Mouse (Mus musculus) E14TG2a.4 (cell line): ENCODE measurements around the gene Sarnp.
A peak's percentile ranks its signal among the peaks of the same experiment; 100 is the strongest.

Experiments
- H3K27me3 ChIP-seq: 2 replicates; pipeline ENCODE4 v1.6.1; 2014; ENCODE audit warnings: low read length, control low read depth; ENCODE audit not compliant: insufficient read depth
- H3K36me3 ChIP-seq: 2 replicates; pipeline ENCODE4 v1.6.1; 2014; ENCODE audit warnings: low read length, control low read depth; ENCODE audit not compliant: insufficient read depth
- H3K4me1 ChIP-seq: replicated peaks from 2 replicates; pipeline ENCODE4 v1.6.1; 2014; ENCODE audit warnings: low read depth, low read length, control low read depth
- H3K4me3 ChIP-seq: replicated peaks from 2 replicates; pipeline ENCODE4 v1.5.1; 2014; ENCODE audit warnings: mild to moderate bottlenecking, low read length
- H3K9me3 ChIP-seq: 2 replicates; pipeline ENCODE4 v1.6.1; 2014; ENCODE audit warnings: low read length, control low read depth
- CTCF ChIP-seq: conservative IDR thresholded peaks from 2 replicates; pipeline ENCODE4 v1.5.1; 2014; ENCODE audit warnings: low read length
- NANOG ChIP-seq: IDR thresholded peaks from 2 replicates; pipeline ENCODE4 v1.6.1; 2014; ENCODE audit warnings: borderline replicate concordance, low read length, mixed read lengths
- POU5F1 ChIP-seq: IDR thresholded peaks from 2 replicates; pipeline ENCODE4 v1.6.1; 2014; ENCODE audit warnings: low read length, borderline replicate concordance

Gene Sarnp

DNA sequence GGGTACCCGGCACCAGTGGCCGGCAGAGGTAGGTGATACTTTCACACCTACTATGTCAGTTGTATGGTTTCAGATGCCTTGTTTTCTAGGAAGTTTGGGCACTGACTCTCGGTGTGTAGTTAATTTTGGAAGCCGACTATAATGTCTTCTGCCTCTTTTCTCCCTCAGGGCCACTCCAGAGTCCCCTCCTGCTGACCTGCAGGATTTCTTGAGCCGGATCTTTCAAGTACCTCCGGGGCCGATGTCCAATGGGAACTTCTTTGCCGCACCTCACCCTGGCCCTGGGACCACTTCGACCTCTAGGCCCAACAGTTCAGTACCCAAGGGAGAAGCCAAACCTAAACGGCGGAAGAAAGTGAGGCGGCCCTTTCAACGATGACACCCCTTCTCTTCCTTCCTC, at the start of gene Sarnp:
Sarnp (plus strand) TSS at position 301 of the 400 bp plus-strand sequence.
- no peaks in the 10 kb centered on the region for H3K27me3 ChIP-seq
- H3K4me1 ChIP-seq: peaks cover 18% of the 10 kb centered on the region
- peaks cover 76% of the 10 kb centered on the region for H3K36me3 ChIP-seq
- no peak for TF ChIP-seq POU5F1
- TF ChIP-seq CTCF: no peak
- TF ChIP-seq NANOG: no peak
- H3K4me3 ChIP-seq: no peak within 1 kb of the TSS
- no peaks in the 10 kb centered on the region for H3K9me3 ChIP-seq

DNA sequence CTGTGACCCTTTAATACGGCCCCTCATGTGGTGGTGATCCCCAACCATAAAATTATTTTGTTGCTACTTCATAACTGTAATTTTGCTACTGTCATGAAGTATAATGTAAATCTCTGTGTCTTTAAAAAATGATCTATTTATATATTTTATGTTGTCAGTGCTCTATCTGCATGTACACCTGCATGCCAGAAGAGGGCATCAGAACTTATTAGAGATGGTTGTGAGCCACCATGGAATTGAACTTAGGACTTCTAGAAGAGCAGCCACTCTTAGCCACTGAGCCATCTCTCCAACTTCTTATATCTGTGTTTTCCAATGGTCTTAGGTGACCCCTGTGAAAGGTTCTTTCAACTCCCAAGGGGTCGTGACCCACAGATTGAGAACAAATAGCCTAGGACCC, 44.2 kb upstream of the Sarnp start:
- peaks cover 13% of the 10 kb centered on the region; the same call in 1 of the 2 replicates for H3K36me3 ChIP-seq
- H3K9me3 ChIP-seq: no peaks in the 10 kb centered on the region
- no peak overlapping the region for H3K4me3 ChIP-seq
- no peaks in the 10 kb centered on the region for H3K4me1 ChIP-seq
- no peaks in the 10 kb centered on the region for H3K27me3 ChIP-seq
- TF ChIP-seq CTCF: peak; percentile 41
- no peak for TF ChIP-seq POU5F1

DNA sequence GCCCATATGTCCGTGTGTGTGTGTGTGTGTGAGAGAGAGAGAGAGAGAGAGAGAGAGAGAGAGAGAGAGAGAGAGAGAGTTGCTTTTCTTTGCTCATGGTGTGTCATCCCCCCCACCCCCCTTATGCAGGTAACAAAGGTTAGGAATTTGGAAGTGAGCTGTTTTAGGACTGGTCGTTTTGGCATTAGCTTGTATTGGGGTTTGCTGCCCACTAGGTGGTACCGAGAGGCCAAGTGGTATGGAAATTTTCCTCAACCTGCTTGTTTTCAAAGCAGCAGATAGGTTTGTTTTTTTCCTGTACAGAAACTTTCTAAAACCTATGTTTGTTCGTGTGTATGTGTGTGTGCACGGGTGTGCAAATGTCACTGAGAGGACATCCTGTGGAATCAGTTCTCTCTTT, 43.4 kb upstream of the Sarnp start:
- H3K4me1 ChIP-seq: no peaks in the 10 kb centered on the region
- H3K27me3 ChIP-seq: no peaks in the 10 kb centered on the region
- H3K36me3 ChIP-seq: peaks cover 8% of the 10 kb centered on the region; the same call in 1 of the 2 replicates
- peak; percentile 30 for TF ChIP-seq CTCF
- TF ChIP-seq POU5F1: no peak
- H3K4me3 ChIP-seq: no peak overlapping the region
- H3K9me3 ChIP-seq: no peaks in the 10 kb centered on the region

DNA sequence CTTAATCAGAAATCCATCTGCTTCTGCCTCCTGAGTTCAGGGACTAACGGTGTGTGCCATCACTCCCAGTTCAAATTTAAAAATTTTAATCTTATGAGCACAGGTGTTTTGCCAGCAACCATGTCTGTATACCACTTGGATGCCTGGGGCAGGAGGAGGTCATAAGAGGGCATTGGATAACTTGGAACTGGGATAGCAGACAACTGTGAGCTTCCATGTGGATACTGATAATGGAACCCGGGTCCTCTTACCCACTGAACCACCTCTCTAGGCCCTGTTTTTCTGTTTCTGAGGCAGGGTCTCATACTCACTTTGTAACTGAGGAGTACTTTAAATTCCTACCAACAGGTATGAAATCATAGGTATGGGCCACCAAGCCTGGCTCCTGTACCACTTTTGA, 38.7 kb upstream of the Sarnp start:
- Histone ChIP-seq H3K4me1 (peaks cover 8% of the 10 kb centered on the region), H3K4me3 (no peak overlapping the region), H3K27me3 (no peaks in the 10 kb centered on the region), H3K36me3 (no peaks in the 10 kb centered on the region), H3K9me3 (peaks cover 17% of the 10 kb centered on the region)
- TF ChIP-seq CTCF: no peak
- no peak for TF ChIP-seq POU5F1
- TF ChIP-seq NANOG: no peak

DNA sequence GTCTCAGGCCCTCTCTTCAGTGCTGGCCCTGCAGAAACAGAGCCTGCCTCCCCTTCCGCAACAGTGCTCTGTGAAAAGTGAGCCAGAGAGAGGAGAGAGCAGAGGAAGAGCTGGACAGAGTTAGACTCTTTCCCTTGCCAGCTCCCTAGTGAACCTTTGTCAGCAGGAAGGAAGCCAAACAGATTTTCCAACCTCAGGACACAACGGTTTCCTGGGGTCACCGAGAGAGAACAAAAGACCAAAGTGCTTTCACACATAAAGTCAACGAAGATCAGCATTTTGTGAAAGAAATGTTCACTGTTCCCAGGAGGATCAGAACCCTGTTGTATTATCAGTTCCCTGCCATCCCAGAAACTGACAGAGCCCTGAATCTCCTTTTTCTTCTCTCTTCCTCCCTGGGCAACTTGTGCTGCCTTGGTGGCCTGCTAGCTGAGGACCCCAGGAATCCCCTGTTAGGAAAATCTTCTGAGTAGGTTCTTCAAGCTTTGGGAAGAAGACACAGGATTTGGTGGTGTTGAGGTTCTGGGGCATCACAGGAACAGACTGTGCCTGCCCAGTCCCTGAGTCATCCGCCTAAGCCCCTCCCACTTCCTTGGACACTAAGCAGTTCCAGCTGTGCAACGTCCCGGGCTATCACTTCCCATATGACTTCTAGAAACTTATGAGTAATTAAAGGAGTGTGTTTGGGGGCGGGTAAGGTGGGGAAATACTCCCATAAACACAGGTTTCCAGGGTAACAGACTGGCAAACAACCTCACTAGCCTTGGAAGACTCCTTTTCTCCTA, 37.9 kb upstream of the Sarnp start:
- Histone ChIP-seq H3K4me1 (peaks cover 8% of the 10 kb centered on the region), H3K36me3 (no peaks in the 10 kb centered on the region)

DNA sequence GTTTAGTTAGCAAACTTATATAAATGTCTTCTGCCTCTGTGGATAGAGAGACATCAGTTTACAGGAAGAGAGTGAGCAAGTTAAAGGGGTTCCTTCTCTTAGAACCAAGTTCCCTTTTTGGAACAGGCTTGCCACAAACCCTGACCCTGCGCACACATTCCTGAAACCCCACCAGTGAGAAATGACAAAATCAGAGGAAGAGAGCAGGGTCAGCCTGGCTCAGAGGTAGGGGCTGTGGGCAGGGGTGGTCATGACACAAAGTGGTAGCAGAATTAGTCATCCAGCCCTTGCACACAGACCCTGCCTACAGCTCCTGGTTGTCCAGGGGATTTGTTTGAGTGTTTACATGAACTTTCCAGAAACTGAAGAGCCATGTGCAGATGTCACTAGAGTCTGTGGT, 36.9 kb upstream of the Sarnp start:
- Histone ChIP-seq H3K36me3 (no peaks in the 10 kb centered on the region), H3K4me1 (peaks cover 8% of the 10 kb centered on the region), H3K9me3 (peaks cover 35% of the 10 kb centered on the region), H3K4me3 (no peak overlapping the region), H3K27me3 (no peaks in the 10 kb centered on the region)
- TF ChIP-seq NANOG (no peak), CTCF (no peak), POU5F1 (no peak)

More for the DNA sequence above, 37.9 kb upstream of the Sarnp start:
- Histone ChIP-seq H3K9me3 (peaks cover 25% of the 10 kb centered on the region), H3K27me3 (no peaks in the 10 kb centered on the region), H3K4me3 (no peak overlapping the region)
- TF ChIP-seq NANOG: no peak
- TF ChIP-seq CTCF: no peak
- no peak for TF ChIP-seq POU5F1

DNA sequence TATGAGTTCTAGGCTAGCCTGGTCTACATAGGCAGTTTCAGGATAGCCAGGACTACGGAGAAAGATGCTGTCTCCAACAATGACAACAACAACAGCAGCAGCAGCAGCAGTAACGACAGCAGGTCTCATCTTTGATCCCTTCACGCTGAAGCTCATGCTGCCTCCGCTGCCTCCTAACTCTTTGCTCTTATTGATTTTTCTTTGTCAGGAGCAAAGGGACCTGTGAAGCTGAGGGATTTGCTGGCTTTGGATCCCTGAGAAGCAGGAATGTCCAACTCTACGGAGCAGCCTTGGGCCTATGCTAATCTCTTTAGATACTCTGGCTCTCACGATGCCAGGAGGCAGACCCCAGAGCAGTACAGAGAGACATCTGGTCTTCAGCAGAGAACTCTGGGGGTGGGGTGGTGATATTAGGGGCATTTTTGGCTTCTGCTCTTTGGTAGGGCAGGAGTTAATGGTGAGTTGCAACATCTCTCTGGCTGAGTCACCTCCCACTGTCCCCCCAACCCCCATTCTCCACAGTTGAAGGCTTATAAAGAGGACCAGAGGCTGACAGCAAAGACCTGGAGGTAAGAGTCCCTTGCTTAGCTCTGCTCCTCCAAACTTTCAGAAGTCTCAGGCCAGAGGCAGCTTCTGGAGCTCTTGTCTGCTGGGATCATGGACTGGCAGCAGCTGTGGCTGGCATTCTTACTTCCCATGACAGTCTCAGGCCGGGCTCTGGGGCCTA, 26.6 kb upstream of the Sarnp start, which contains the start of gene Mmp19:
Mmp19 (plus strand) TSS at position 513 of the 727 bp plus-strand sequence.
- peaks cover 17% of the 10 kb centered on the region for H3K4me1 ChIP-seq
- H3K4me3 ChIP-seq: no peak within 1 kb of the TSS
- H3K27me3 ChIP-seq: peaks cover 7% of the 10 kb centered on the region
- TF ChIP-seq NANOG (no peak), POU5F1 (no peak), CTCF (no peak)
- H3K9me3 ChIP-seq: 0 out of 2 replicates have a peak, but pooled peaks cover 7% of the 10 kb centered on the region
- no peaks in the 10 kb centered on the region for H3K36me3 ChIP-seq

DNA sequence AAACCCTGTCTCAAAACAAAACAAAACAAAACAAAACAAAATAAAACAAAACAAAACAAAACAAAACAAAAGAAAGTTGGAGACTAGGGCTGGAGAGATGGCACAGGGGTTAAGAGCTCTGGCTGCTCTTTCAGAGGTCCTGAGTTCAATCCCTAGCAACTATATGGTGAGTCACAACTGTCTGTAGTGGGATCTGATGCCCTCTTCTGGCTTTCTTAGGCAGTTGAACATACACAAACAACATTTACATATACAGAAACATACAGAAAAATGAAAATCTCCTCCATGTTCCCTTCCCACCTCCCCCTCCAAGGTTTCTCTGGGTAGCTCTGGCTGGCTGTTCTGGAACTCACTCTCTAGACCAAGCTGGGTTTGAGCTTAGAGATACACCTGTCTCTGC, 25.1 kb upstream of the Sarnp start:
- TF ChIP-seq NANOG: no peak
- no peak for TF ChIP-seq CTCF
- no peak for TF ChIP-seq POU5F1
- Histone ChIP-seq H3K9me3 (no peaks in the 10 kb centered on the region), H3K4me1 (peaks cover 17% of the 10 kb centered on the region), H3K36me3 (no peaks in the 10 kb centered on the region), H3K4me3 (no peak overlapping the region), H3K27me3 (peaks cover 14% of the 10 kb centered on the region)

DNA sequence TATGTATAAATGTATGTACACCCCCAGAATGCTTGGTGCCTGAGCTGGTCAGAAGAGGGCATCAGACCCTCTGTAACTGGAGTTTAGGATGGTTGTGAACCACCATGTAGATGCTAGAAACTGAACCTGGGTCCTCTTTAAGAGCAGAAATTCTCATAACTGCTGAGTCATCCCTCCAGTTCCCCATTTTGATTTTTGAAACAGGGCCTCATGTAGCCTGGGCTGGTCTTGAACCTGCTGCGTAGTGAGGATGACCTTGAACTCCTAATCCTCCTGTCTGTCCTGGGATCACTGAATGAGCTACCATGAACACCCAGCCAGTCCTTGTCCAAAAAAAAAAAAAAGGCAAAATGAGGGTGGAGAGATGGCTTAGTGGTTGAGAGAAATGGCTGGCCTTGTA, 23.9 kb upstream of the Sarnp start:
- H3K9me3 ChIP-seq: no peaks in the 10 kb centered on the region
- H3K4me3 ChIP-seq: no peak overlapping the region
- no peak for TF ChIP-seq NANOG
- peaks cover 17% of the 10 kb centered on the region for H3K4me1 ChIP-seq
- peaks cover 14% of the 10 kb centered on the region for H3K27me3 ChIP-seq
- H3K36me3 ChIP-seq: no peaks in the 10 kb centered on the region
